Mouse (Mus musculus): ENCODE measurements around the gene Fbxo11. TPM values are rescaled to one million over a fixed set of nuclear protein-coding genes. Genes with fewer than 3 reads are reported as not detected.

The Fbxo11 gene
- polyA plus RNA-seq, 1 experiment, result 18.5 TPM

DNA sequence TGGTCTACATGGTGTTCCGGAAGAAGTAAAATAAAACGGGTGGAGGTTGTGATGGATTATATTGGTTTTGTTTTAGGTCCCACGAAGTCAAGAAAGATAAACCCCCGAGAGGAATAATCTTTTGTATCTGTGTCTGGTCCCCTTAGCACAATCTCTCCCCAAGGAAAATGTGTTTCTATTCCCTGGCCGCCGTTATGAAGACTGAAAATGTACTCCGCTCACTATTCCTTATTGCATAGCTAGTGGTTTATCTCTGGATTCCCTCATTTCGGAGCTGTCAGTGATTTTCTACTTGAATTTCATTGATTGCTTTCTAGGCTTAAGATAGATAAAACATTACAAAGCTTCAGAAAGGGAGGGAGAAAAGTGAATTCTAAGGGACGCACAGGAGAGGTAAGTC is 1.7 kb upstream of the Fbxo11 start:
- DNase-seq, result no peak
- 8% methylated on average over 9 of the region's 9 CpGs for WGBS
- H3K4me3 ChIP-seq (ENCODE audit: insufficient read depth, low read depth, low read length), result no peak overlapping the region
- H3K27ac ChIP-seq (ENCODE audit: insufficient read depth, low read depth, low read length), result no peak overlapping the region
- H3K36me3 ChIP-seq (ENCODE audit: control insufficient read depth, insufficient read depth, low read length), result no peaks in the 10 kb centered on the region
- TF ChIP-seq POLR2A (IDR thresholded peaks at IDR 0.05; ENCODE audit: low read depth, low read length), result no peak
- TF ChIP-seq CTCF (conservative IDR thresholded peaks at IDR 0.05; ENCODE audit: insufficient read depth, insufficient read length, low read depth, low read length), result no peak
- H3K27me3 ChIP-seq (replicated peaks; ENCODE audit: control insufficient read depth, insufficient read depth, low read length), result no peaks in the 10 kb centered on the region
- no peaks in the 10 kb centered on the region; the same call in 1 of the 2 replicates for H3K4me1 ChIP-seq (ENCODE audit: control insufficient read depth, insufficient read depth, low read length)

DNA sequence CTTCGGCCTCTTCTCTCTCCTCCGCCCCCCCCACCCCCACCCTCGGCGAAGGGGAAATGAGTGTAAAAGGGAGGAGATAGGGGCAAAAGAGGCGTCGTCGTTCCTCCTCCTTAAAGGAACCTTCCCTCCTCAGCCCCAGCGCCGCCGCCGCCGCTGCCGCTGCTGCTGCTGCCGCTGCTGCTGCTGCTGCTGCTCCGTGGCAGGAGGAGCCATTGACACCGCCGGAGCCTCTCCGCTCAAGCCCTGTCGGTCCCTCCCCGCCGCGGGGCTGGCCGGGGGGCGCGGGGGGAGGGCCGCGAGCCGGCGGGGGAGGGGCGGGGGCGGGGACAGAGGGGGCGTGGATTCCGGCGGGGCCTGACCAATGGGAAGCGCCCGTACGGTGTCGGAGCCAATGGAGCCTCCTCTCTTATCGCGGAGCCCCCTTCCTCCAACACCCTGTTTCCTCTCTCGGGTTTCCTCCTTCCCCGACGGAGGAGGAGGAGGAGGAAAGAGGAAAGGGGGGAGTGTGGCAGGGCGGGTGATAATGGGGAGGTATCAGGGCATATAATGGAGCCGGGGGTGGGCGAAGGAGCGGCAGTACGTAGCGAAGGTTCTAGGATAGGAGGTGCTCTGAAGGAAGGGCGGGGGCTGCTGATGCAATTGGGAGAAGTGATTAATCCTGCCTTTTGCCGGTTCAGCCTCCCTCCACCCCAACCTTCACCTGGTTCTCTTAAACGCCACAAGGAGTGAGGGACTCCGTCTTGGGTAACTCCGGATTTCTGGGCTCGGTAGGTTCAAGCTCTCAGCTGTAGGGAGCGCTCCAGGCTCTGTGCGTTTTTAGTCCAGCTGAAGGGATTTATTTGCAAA is 933 bp upstream of the Fbxo11 start:
- H3K4me3 ChIP-seq (ENCODE audit: insufficient read depth, low read depth, low read length), result peak overlapping the region; percentile 88
- peak; percentile 97 for DNase-seq
- 2% methylated on average over 48 of the region's 57 CpGs for WGBS
- H3K36me3 ChIP-seq (ENCODE audit: control insufficient read depth, insufficient read depth, low read length), result no peaks in the 10 kb centered on the region
- TF ChIP-seq POLR2A (IDR thresholded peaks at IDR 0.05; ENCODE audit: low read depth, low read length) (peak; percentile 55), CTCF (conservative IDR thresholded peaks at IDR 0.05; ENCODE audit: insufficient read depth, insufficient read length, low read depth, low read length) (peak; percentile 58)
- no peaks in the 10 kb centered on the region for H3K27me3 ChIP-seq (replicated peaks; ENCODE audit: control insufficient read depth, insufficient read depth, low read length)
- no peaks in the 10 kb centered on the region; the same call in 1 of the 2 replicates for H3K4me1 ChIP-seq (ENCODE audit: control insufficient read depth, insufficient read depth, low read length)
- H3K27ac ChIP-seq (ENCODE audit: insufficient read depth, low read depth, low read length), result peak overlapping the region; percentile 87

DNA sequence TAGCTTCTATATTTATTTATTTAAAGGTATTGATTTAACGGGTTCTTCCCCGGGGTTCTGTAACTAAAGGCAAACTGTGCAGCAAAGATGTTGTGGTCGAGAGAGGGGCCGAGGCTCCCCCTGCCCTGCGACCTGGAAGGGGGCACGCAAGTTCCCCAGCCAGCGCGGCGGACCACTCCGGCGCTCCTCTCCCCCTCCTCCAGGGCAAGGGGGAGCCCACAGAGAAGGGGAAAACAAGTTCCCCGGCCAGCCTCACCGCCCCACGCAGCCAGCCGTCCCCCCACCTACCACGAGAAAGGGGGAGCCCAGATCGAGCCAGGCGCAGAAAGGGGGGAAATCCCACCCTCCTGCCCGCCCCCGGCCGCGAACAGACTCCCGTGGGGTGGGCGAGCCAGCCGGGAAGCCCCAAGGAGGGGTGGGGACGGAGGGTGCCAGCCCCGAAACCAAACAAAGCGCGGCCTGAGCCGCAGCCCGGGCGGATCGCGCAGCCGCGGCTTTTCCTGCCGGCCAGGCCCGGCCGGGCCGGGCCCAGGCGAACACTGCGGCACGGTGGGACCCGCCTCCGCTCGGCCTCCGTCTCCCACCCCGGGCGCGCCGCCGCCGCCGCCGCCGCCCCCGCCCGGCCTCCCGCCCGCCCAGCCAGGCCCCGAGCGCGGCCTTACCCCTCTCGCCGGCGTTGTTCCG is 602 bp downstream of the Fbxo11 start:
- peak overlapping the region; percentile 56 for H3K27ac ChIP-seq (ENCODE audit: insufficient read depth, low read depth, low read length)
- H3K4me3 ChIP-seq (ENCODE audit: insufficient read depth, low read depth, low read length), result peak overlapping the region; percentile 88
- no peaks in the 10 kb centered on the region for H3K27me3 ChIP-seq (replicated peaks; ENCODE audit: control insufficient read depth, insufficient read depth, low read length)
- no peak for TF ChIP-seq CTCF (conservative IDR thresholded peaks at IDR 0.05; ENCODE audit: insufficient read depth, insufficient read length, low read depth, low read length)
- TF ChIP-seq POLR2A (IDR thresholded peaks at IDR 0.05; ENCODE audit: low read depth, low read length), result no peak
- no peaks in the 10 kb centered on the region; the same call in 1 of the 2 replicates for H3K4me1 ChIP-seq (ENCODE audit: control insufficient read depth, insufficient read depth, low read length)
- DNase-seq, result peak; percentile 56
- 2% methylated on average over 48 of the region's 67 CpGs for WGBS
- H3K36me3 ChIP-seq (ENCODE audit: control insufficient read depth, insufficient read depth, low read length), result no peaks in the 10 kb centered on the region

DNA sequence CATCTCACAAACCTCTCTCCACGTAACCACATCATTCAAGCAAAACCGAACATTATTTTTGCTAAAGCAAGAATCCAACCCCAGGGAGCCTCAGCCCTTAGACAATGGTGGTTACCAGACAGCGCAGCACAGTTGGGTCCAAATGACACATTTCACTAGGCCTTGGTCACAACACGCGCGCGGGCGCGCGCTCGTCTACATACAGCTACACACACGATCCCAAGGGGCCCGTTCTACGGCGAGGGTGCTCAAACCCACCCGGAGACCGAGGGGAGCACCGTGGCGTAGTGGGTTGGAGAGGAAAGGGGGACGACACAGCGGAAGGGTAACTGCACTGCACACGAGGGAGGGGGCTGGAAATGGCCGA is 1.1 kb downstream of the Fbxo11 start:
- peak; percentile 63 for DNase-seq
- TF ChIP-seq CTCF (conservative IDR thresholded peaks at IDR 0.05; ENCODE audit: insufficient read depth, insufficient read length, low read depth, low read length) (no peak), POLR2A (IDR thresholded peaks at IDR 0.05; ENCODE audit: low read depth, low read length) (no peak)
- H3K4me3 ChIP-seq (ENCODE audit: insufficient read depth, low read depth, low read length), result peak overlapping the region; percentile 88
- no peaks in the 10 kb centered on the region; the same call in 1 of the 2 replicates for H3K4me1 ChIP-seq (ENCODE audit: control insufficient read depth, insufficient read depth, low read length)
- H3K36me3 ChIP-seq (ENCODE audit: control insufficient read depth, insufficient read depth, low read length), result no peaks in the 10 kb centered on the region
- under 1% methylated on average over 23 of the region's 23 CpGs for WGBS
- no peaks in the 10 kb centered on the region for H3K27me3 ChIP-seq (replicated peaks; ENCODE audit: control insufficient read depth, insufficient read depth, low read length)
- H3K27ac ChIP-seq (ENCODE audit: insufficient read depth, low read depth, low read length), result 0 out of 2 replicates have a peak overlapping the region, but pooled peaks have one; percentile 35

DNA sequence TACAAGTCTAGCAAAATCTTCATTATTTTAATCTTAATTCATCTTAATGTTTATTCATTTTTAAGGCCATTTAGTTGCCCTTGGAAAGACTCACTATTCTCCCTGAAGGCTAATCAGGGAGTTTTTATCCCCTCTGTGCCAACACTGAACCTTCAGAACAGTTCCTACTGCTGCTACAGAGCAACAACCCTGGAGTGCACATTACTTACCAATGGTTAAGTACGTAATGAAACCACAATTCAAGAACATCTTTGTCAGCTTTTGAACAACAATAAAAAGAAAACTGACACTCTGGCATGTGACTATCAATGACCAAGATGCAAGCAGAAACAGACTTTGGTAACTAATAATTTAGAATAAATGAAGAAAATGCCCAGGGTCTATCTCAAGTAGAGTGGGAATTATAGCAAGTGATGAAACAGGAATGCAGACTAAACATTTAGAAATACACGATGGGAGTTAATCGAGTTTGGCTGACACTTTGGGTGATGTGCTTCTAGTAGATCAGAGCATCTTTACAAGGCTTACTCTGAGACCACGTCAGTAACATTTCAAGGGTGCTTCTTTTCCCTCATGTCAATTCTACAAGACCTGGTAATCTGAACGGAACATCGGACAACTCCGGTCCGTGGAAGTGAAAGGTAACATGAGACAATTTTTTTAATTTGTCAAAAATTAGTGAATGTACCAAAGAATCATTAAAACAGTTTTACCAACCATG is 2.1 kb downstream of the Fbxo11 start:
- DNase-seq, result no peak
- TF ChIP-seq POLR2A (IDR thresholded peaks at IDR 0.05; ENCODE audit: low read depth, low read length) (no peak), CTCF (conservative IDR thresholded peaks at IDR 0.05; ENCODE audit: insufficient read depth, insufficient read length, low read depth, low read length) (no peak)
- H3K4me1 ChIP-seq (ENCODE audit: control insufficient read depth, insufficient read depth, low read length), result peaks cover 6% of the 10 kb centered on the region
- 11% methylated on average over 8 of the region's 8 CpGs for WGBS
- no peaks in the 10 kb centered on the region for H3K36me3 ChIP-seq (ENCODE audit: control insufficient read depth, insufficient read depth, low read length)
- no peak overlapping the region for H3K27ac ChIP-seq (ENCODE audit: insufficient read depth, low read depth, low read length)
- no peaks in the 10 kb centered on the region for H3K27me3 ChIP-seq (replicated peaks; ENCODE audit: control insufficient read depth, insufficient read depth, low read length)
- no peak overlapping the region for H3K4me3 ChIP-seq (ENCODE audit: insufficient read depth, low read depth, low read length)

DNA sequence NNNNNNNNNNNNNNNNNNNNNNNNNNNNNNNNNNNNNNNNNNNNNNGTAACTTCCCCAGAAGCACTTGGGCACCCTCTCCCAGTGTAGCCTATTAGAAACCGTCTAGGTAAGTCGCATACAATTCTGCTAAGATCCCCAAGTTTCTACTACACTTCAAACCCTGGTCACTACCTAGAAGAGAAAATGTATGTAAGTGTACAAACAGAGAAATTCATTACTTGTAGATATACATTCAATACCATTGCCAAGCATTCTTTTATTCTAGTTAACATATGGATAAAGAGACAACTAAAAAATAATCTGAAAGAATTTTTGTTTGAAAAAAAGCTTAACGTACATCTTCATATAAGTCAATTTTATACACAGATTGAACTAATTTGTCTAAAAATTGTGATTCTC is 3.1 kb downstream of the Fbxo11 start:
- Histone ChIP-seq H3K4me1 (ENCODE audit: control insufficient read depth, insufficient read depth, low read length) (peaks cover 10% of the 10 kb centered on the region), H3K27ac (ENCODE audit: insufficient read depth, low read depth, low read length) (no peak overlapping the region), H3K36me3 (ENCODE audit: control insufficient read depth, insufficient read depth, low read length) (no peaks in the 10 kb centered on the region), H3K27me3 (replicated peaks; ENCODE audit: control insufficient read depth, insufficient read depth, low read length) (no peaks in the 10 kb centered on the region), H3K4me3 (ENCODE audit: insufficient read depth, low read depth, low read length) (no peak overlapping the region)
- 67% methylated on average over 3 of the region's 3 CpGs for WGBS
- TF ChIP-seq POLR2A (IDR thresholded peaks at IDR 0.05; ENCODE audit: low read depth, low read length) (no peak), CTCF (conservative IDR thresholded peaks at IDR 0.05; ENCODE audit: insufficient read depth, insufficient read length, low read depth, low read length) (no peak)
- DNase-seq, result no peak
